Mouse (Mus musculus): ENCODE measurements around the gene Chst2. TPM values are rescaled to one million over a fixed set of nuclear protein-coding genes. Genes with fewer than 3 reads are reported as not detected.

Chst2 gene
- 0.95 and 1.1 TPM in 2 replicates for polyA plus RNA-seq (2015; fragmentation: Nextera tagmentation; extraction: Ambion mirVana)

DNA sequence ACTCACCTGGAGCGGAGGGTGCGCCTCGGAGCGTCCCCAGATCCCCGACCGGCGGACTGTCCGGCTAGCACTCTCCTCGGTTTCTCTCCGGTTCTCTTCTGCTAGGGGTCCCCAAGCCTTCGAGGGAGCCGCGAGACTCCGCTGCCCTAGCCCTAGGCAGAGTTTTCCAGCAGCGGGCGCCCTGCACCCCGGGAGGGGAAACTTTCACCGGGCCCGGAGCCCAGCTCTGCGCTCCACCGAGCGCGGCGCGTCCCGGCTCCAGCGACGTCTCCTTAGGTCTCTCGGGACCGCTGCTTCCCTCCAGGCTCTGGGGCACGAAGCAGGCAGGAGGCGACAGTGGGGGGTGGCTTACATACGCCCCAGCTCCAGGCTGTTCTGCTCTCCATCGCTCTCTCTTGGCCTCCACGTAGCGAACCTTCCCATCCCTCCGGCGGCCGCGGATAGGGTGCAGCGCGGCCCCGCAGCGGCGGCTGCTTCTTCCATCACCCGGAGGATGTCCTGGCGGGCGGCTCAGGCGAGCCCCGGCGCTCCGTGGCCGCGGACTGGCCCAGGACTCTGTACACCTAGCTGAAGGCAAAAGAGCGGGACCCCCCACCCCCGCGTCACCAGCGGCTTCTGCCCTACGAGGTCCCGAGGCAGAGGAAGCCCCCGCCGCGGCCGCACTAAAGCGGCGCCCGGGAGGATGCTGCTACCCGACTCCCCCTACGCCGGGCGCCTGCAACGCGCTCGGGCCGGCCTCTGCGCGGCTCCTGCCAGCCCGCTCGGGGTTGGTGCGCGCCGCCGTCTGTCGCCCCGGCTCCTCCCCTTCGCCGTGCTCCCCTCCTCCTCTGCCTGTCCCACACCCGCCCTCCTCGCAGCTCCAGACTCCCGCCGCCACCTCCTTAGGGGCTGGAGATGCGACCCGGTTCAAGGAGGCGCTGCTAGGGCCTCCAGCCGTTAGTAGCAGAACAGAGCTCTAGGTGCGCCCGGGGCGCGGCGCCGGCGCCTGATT is at the start of gene Chst2:
Gene Chst2 (minus strand): TSS at position 152 of the 991 bp plus-strand sequence.

Other genes with a start within 250 kb of the Chst2 start
- 106 and 111 TPM in 2 replicates for gene U2surp, start 105.3 kb upstream of the Chst2 start, polyA plus RNA-seq (2015; fragmentation: Nextera tagmentation; extraction: Ambion mirVana)
- 5.5 and 6.0 TPM in 2 replicates for gene Paqr9, start 152.9 kb upstream of the Chst2 start, polyA plus RNA-seq (2015; fragmentation: Nextera tagmentation; extraction: Ambion mirVana)
- gene Pcolce2, start 230.9 kb upstream of the Chst2 start, polyA plus RNA-seq (2015; fragmentation: Nextera tagmentation; extraction: Ambion mirVana) = 0.07 and 0.13 TPM in 2 replicates

Measured in spleen, postnatal 0 days (tissue).